Mouse (Mus musculus) cerebellum, adult 11-12 months (tissue): ENCODE measurements around the gene Glis1.

Experiments
- DNase-seq: peaks from one replicate; pipeline ENCODE4 v3.0.0; 2022

The Glis1 gene

GRCm38 (mm10) chr4:107434356-107435237 lies at the start of gene Glis1:
Glis1 (plus strand) TSS chr4:107434591.
- no peak for DNase-seq

- peak; percentile 27 for DNase-seq
Observed at GRCm38 (mm10) chr4:107387038-107387437, 47.4 kb upstream of the Glis1 start.

GRCm38 (mm10) chr4:107387465-107387864 lies 46.9 kb upstream of the Glis1 start:
- no peak for DNase-seq

GRCm38 (mm10) chr4:107388291-107388690 lies 46.1 kb upstream of the Glis1 start:
- DNase-seq = no peak

- DNase-seq = no peak
Observed at GRCm38 (mm10) chr4:107389345-107389744, 45.0 kb upstream of the Glis1 start.

GRCm38 (mm10) chr4:107393771-107394170 lies 40.6 kb upstream of the Glis1 start:
- no peak for DNase-seq

GRCm38 (mm10) chr4:107420202-107420601 lies 14.2 kb upstream of the Glis1 start:
- DNase-seq = no peak

GRCm38 (mm10) chr4:107421711-107422110 lies 12.7 kb upstream of the Glis1 start:
- no peak for DNase-seq

GRCm38 (mm10) chr4:107422176-107422575 lies 12.2 kb upstream of the Glis1 start:
- no peak for DNase-seq

GRCm38 (mm10) chr4:107425616-107426015 lies 8.8 kb upstream of the Glis1 start:
- DNase-seq = no peak

- DNase-seq = no peak
Observed at GRCm38 (mm10) chr4:107426631-107427030, 7.8 kb upstream of the Glis1 start.

- DNase-seq = no peak
Observed at GRCm38 (mm10) chr4:107432717-107433116, 1.7 kb upstream of the Glis1 start.

GRCm38 (mm10) chr4:107433998-107434355 lies 414 bp upstream of the Glis1 start:
- no peak for DNase-seq

GRCm38 (mm10) chr4:107435238-107435946 lies 1.0 kb downstream of the Glis1 start:
- DNase-seq = no peak

- no peak for DNase-seq
Observed at GRCm38 (mm10) chr4:107436476-107436875, 2.1 kb downstream of the Glis1 start.

- no peak for DNase-seq
Observed at GRCm38 (mm10) chr4:107438741-107439140, 4.3 kb downstream of the Glis1 start.

GRCm38 (mm10) chr4:107440306-107440705 lies 5.9 kb downstream of the Glis1 start:
- DNase-seq = no peak

GRCm38 (mm10) chr4:107442288-107442687 lies 7.9 kb downstream of the Glis1 start:
- no peak for DNase-seq

- no peak for DNase-seq
Observed at GRCm38 (mm10) chr4:107442891-107443483, 8.6 kb downstream of the Glis1 start.

- no peak for DNase-seq
Observed at GRCm38 (mm10) chr4:107443621-107444020, 9.2 kb downstream of the Glis1 start.

GRCm38 (mm10) chr4:107448481-107448880 lies 14.1 kb downstream of the Glis1 start:
- no peak for DNase-seq

GRCm38 (mm10) chr4:107449519-107449918 lies 15.1 kb downstream of the Glis1 start:
- no peak for DNase-seq

GRCm38 (mm10) chr4:107452266-107453015 lies 18.1 kb downstream of the Glis1 start:
- DNase-seq = no peak
